Comparison of ENCODE assay signal across 26 mouse cellular contexts in the genomic region with DNA sequence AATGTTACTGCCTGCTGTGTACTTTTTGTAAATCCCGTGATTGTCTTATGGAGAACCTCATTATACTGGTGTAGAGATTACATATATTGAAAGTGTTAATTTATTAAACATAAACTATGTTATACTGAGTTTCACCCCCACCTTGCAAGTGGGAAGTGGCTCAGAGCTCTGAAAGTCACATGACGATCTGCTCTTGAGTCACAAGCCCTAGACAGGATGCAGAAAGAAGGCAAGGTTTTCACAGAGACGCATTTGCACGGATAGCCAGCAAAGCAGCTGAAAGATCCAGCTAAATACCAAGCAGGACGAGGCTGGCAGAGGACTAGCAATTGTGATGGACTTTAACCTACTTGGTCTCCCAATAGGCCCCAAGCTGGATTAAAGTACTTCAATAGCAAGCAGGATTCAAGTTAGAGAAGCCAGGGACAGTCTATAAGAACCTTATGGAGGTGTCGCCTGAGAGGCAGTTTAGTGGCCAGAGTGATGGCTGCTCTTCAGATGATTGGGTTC. TPM values are rescaled to one million over a fixed set of nuclear protein-coding genes. Genes with fewer than 3 reads are reported as not detected.
DNase-seq lines count a peak whose midpoint lies in the region; ATAC-seq lines count a peak whose summit lies in the region.
"Had no signal": no experiment of that assay in that cellular context is flagged by ENCODE, and none has a peak within 500 bp of the region (broad histone marks: within the 10 kb centered on the region; RNA-seq: fewer than 3 reads in every experiment).

No protein-coding gene starts in this region.

- H3K9ac ChIP-seq in kidney, embryonic 15.5 days = no peak overlapping the region
- H3K9ac ChIP-seq in forebrain, embryonic 11.5 days (ENCODE audit: low read length) = no peak overlapping the region
- H3K9ac ChIP-seq: forebrain, embryonic 12.5 days; forebrain, postnatal 0 days; hindbrain, embryonic 15.5 days; limb, embryonic 12.5 days; stomach, embryonic 15.5 days had no signal

- no peak for ATAC-seq in kidney, embryonic 15.5 days (replicated peaks; ENCODE audit: low FRiP score)
- ATAC-seq in forebrain, embryonic 11.5 days (replicated peaks; ENCODE audit: low FRiP score) = no peak
- ATAC-seq: forebrain, postnatal 0 days; inflammation-experienced regulatory T-cells, adult 6 months had no signal

- no peaks in the 10 kb centered on the region for H3K9me3 ChIP-seq in kidney, embryonic 15.5 days (replicated peaks)
- H3K9me3 ChIP-seq in forebrain, embryonic 11.5 days (ENCODE audit: control insufficient read depth, low read length) = no peaks in the 10 kb centered on the region
- H3K9me3 ChIP-seq: forebrain, embryonic 12.5 days; G1E; hindbrain, embryonic 10.5 days; hindbrain, embryonic 15.5 days; limb, embryonic 12.5 days; stomach, embryonic 15.5 days had no signal

- peaks cover 14% of the 10 kb centered on the region for H3K4me1 ChIP-seq in kidney, embryonic 15.5 days
- peaks cover 5% of the 10 kb centered on the region for H3K4me1 ChIP-seq in brown adipose tissue, adult 24 weeks (ENCODE audit: control insufficient read depth, insufficient read depth, insufficient read length, low read length)
- 0 out of 2 replicates have a peak, but pooled peaks cover 3% of the 10 kb centered on the region for H3K4me1 ChIP-seq in forebrain, embryonic 11.5 days (replicated peaks; ENCODE audit: control insufficient read depth, insufficient read depth, low read length)
- H3K4me1 ChIP-seq: forebrain, embryonic 12.5 days; limb, embryonic 12.5 days; stomach, embryonic 15.5 days had no signal

- peak; percentile 47 to 65 for DNase-seq in kidney, adult 8-10 months
- peak; percentile 41 to 67 for DNase-seq in kidney, postnatal 36 days
- DNase-seq in liver = no peak
- no peak for DNase-seq in forebrain, embryonic 11.5 days (ENCODE audit: low spot score)
- DNase-seq: adrenal gland, postnatal 10 days; cerebellum, adult 2 months; cerebellum, postnatal 14 days; forebrain, postnatal 0 days; gastrocnemius, postnatal 10 days; heart, postnatal 14 days; midbrain, embryonic 14.5 days; retina, postnatal 1 day; right cerebral cortex, postnatal 14 days had no signal

- H3K4me2 ChIP-seq in kidney, embryonic 15.5 days = no peak overlapping the region
- H3K4me2 ChIP-seq in forebrain, embryonic 11.5 days (ENCODE audit: low read depth, low read length, severe bottlenecking) = no peak overlapping the region
- H3K4me2 ChIP-seq: forebrain, embryonic 12.5 days; hindbrain, embryonic 15.5 days; limb, embryonic 12.5 days; liver, embryonic 11.5 days; stomach, embryonic 15.5 days had no signal

- no peaks in the 10 kb centered on the region for H3K36me3 ChIP-seq in kidney, embryonic 15.5 days
- H3K36me3 ChIP-seq in forebrain, embryonic 11.5 days (ENCODE audit: control insufficient read depth, insufficient read depth, low read length) = no peaks in the 10 kb centered on the region
- H3K36me3 ChIP-seq: forebrain, embryonic 12.5 days; G1E; hindbrain, embryonic 10.5 days; hindbrain, embryonic 15.5 days; limb, embryonic 12.5 days; stomach, embryonic 15.5 days had no signal

- WGBS in kidney, embryonic 15.5 days = 73% methylated on average over 6 of the region's 6 CpGs
- 80% methylated on average over 6 of the region's 6 CpGs for WGBS in forebrain, embryonic 11.5 days

- H3K27me3 ChIP-seq in kidney, embryonic 15.5 days = peaks cover 10% of the 10 kb centered on the region; the same call in 1 of the 2 replicates
- H3K27me3 ChIP-seq in forebrain, embryonic 11.5 days (ENCODE audit: control insufficient read depth, insufficient read depth, low read length) = no peaks in the 10 kb centered on the region
- H3K27me3 ChIP-seq: hindbrain, embryonic 15.5 days; stomach, embryonic 15.5 days had no signal

- H3K4me3 ChIP-seq in kidney, embryonic 15.5 days (replicated peaks) = no peak overlapping the region
- H3K4me3 ChIP-seq in brown adipose tissue, adult 24 weeks (ENCODE audit: insufficient read depth, low read depth, low read length) = no peak overlapping the region
- no peak overlapping the region for H3K4me3 ChIP-seq in forebrain, embryonic 11.5 days (ENCODE audit: low read depth, low read length)
- H3K4me3 ChIP-seq: erythroblast, embryonic 14.5 days; forebrain, embryonic 12.5 days; hindbrain, embryonic 10.5 days; hindbrain, embryonic 15.5 days; left cerebral cortex, adult 2 months; limb, embryonic 12.5 days; stomach, embryonic 15.5 days had no signal

- H3K27ac ChIP-seq in kidney, embryonic 15.5 days = no peak overlapping the region
- H3K27ac ChIP-seq in brown adipose tissue, adult 24 weeks (replicated peaks; ENCODE audit: low read depth, low read length) = peak overlapping the region; percentile 35; the same call in 1 of the 2 replicates
- no peak overlapping the region for H3K27ac ChIP-seq in forebrain, embryonic 11.5 days (ENCODE audit: low read depth, low read length)
- H3K27ac ChIP-seq: forebrain, embryonic 12.5 days; hindbrain, embryonic 10.5 days; hindbrain, embryonic 15.5 days; left cerebral cortex, adult 2 months; limb, embryonic 12.5 days; macrophage; stomach, embryonic 15.5 days had no signal

RNA-seq across cellular contexts. Expression of gene Lmtk2, which starts 4.7 kb away (rescaled TPM):
- polyA plus RNA-seq in kidney, embryonic 15.5 days (2015; fragmentation: Nextera tagmentation; extraction: Ambion mirVana) = 5.4 and 5.8 TPM in 2 replicates
- polyA plus RNA-seq in brown adipose tissue, adult 24 weeks (2012; ENCODE audit: insufficient read depth, insufficient read length, missing spikeins) = 18.5 and 18.8 TPM in 2 replicates
- polyA plus RNA-seq in forebrain, embryonic 11.5 days (2014; fragmentation: Nextera tagmentation; extraction: Ambion mirVana) = 7.8 and 8.3 TPM in 2 replicates

Comparison
In these comparisons a context has a peak if more than half of its experiments do, and no peak if none do; other contexts are left out.
1. DNase-seq: peak in kidney, adult 8-10 months (2 of 2) and kidney, postnatal 36 days (2 of 2); none in liver (single experiment) and forebrain, embryonic 11.5 days (single experiment).